ENCODE assay signal across 9 mouse cellular contexts in the genomic region with DNA sequence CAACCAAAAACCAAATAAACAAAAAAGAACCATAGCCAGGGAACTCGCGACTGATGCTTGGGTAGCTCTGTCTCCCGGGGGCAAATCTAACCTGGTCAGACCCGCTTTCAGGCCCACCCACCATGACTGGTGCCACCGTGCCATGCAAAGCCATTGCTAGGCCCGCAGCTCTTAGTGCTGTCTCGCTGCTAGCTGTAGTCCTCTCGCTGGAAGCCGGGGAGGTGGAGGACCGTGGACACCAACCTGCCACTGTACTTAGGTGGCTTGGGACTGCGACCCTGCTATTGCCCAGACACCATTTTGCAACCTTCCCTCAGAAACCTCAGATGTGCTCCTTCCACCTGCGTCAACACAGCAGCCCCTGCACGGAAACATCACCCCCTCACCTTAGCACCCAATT. TPM values are rescaled to one million over a fixed set of nuclear protein-coding genes. Genes with fewer than 3 reads are reported as not detected.
DNase-seq lines count a peak whose midpoint lies in the region; ATAC-seq and TF ChIP-seq lines count a peak whose summit lies in the region.
"Had no signal": no experiment of that assay in that cellular context is flagged by ENCODE, and none has a peak within 500 bp of the region (broad histone marks: within the 10 kb centered on the region; RNA-seq: fewer than 3 reads in every experiment).

No protein-coding gene starts in this region.

- no peak overlapping the region for H3K27ac ChIP-seq in heart, postnatal 0 days (ENCODE audit: low read depth)
- peak overlapping the region; percentile 21; the same call in 1 of the 2 replicates for H3K27ac ChIP-seq in hindbrain, embryonic 14.5 days
- no peak overlapping the region for H3K27ac ChIP-seq in liver, embryonic 15.5 days (replicated peaks)
- H3K27ac ChIP-seq: midbrain, embryonic 13.5 days had no signal

- no peak for TF ChIP-seq EP300 in heart, postnatal 0 days (IDR thresholded peaks at IDR 0.05; ENCODE audit: low read depth)

- TF ChIP-seq CTCF in heart, postnatal 0 days (IDR thresholded peaks at IDR 0.05; ENCODE audit: low read depth), result no peak
- no peak for TF ChIP-seq CTCF in E14TG2a.4 (conservative IDR thresholded peaks at IDR 0.05; ENCODE audit: low read length)

- no peak overlapping the region for H3K9ac ChIP-seq in heart, postnatal 0 days (replicated peaks; ENCODE audit: low read depth, low read length)
- H3K9ac ChIP-seq in hindbrain, embryonic 14.5 days, result no peak overlapping the region
- H3K9ac ChIP-seq in liver, embryonic 15.5 days, result no peak overlapping the region
- H3K9ac ChIP-seq: midbrain, embryonic 13.5 days had no signal

- intact Hi-C loops in heart, postnatal 36 days (cut with DNase I), result no loop called here

- H3K27me3 ChIP-seq in heart, postnatal 0 days (ENCODE audit: control insufficient read depth, insufficient read depth, low read length), result peaks cover 99% of the 10 kb centered on the region
- H3K27me3 ChIP-seq in E14TG2a.4 (ENCODE audit: insufficient read depth, low read length), result peaks cover 98% of the 10 kb centered on the region
- peaks cover 98% of the 10 kb centered on the region for H3K27me3 ChIP-seq in hindbrain, embryonic 14.5 days (ENCODE audit: control insufficient read depth, insufficient read depth, low read length)
- H3K27me3 ChIP-seq in liver, embryonic 15.5 days, result peaks cover 100% of the 10 kb centered on the region

- ATAC-seq in heart, postnatal 0 days (ENCODE audit: insufficient read depth, low read depth), result no peak
- ATAC-seq in hindbrain, embryonic 14.5 days (ENCODE audit: low FRiP score), result no peak
- ATAC-seq in liver, embryonic 15.5 days (ENCODE audit: insufficient read depth), result no peak
- ATAC-seq in erythroid progenitor cell, adult 5-6 weeks (replicated peaks; ENCODE audit: low FRiP score, poor library complexity, severe bottlenecking), result no peak

- no peaks in the 10 kb centered on the region for H3K9me3 ChIP-seq in heart, postnatal 0 days (replicated peaks; ENCODE audit: control insufficient read depth, low read length)
- H3K9me3 ChIP-seq in E14TG2a.4 (ENCODE audit: low read length), result no peaks in the 10 kb centered on the region
- no peaks in the 10 kb centered on the region for H3K9me3 ChIP-seq in hindbrain, embryonic 14.5 days (ENCODE audit: control insufficient read depth, low read length)
- H3K9me3 ChIP-seq in liver, embryonic 15.5 days (replicated peaks), result no peaks in the 10 kb centered on the region
- H3K9me3 ChIP-seq: midbrain, embryonic 13.5 days had no signal

- WGBS in heart, postnatal 0 days, result 5% methylated on average over 13 of the region's 13 CpGs
- WGBS in hindbrain, embryonic 14.5 days, result 6% methylated on average over 13 of the region's 13 CpGs
- WGBS in liver, embryonic 15.5 days (ENCODE audit: insufficient replicate concordance), result 2% methylated on average over 13 of the region's 13 CpGs

- peak overlapping the region; percentile 43 for H3K4me2 ChIP-seq in heart, postnatal 0 days (ENCODE audit: low read depth, low read length)
- H3K4me2 ChIP-seq in hindbrain, embryonic 14.5 days (replicated peaks), result peak overlapping the region; percentile 81
- peak overlapping the region; percentile 46; the same call in 1 of the 2 replicates for H3K4me2 ChIP-seq in liver, embryonic 15.5 days
- H3K4me2 ChIP-seq: midbrain, embryonic 13.5 days had no signal

- H3K36me3 ChIP-seq in heart, postnatal 0 days (replicated peaks; ENCODE audit: control insufficient read depth, insufficient read depth, low read length), result no peaks in the 10 kb centered on the region
- no peaks in the 10 kb centered on the region for H3K36me3 ChIP-seq in E14TG2a.4 (ENCODE audit: insufficient read depth, low read length)
- H3K36me3 ChIP-seq in hindbrain, embryonic 14.5 days (replicated peaks; ENCODE audit: control insufficient read depth, insufficient read depth), result no peaks in the 10 kb centered on the region
- no peaks in the 10 kb centered on the region for H3K36me3 ChIP-seq in liver, embryonic 15.5 days (replicated peaks)
- H3K36me3 ChIP-seq: midbrain, embryonic 13.5 days had no signal

- no peaks in the 10 kb centered on the region for H3K4me1 ChIP-seq in heart, postnatal 0 days (ENCODE audit: control insufficient read depth, insufficient read depth)
- peaks cover 53% of the 10 kb centered on the region for H3K4me1 ChIP-seq in E14TG2a.4 (replicated peaks; ENCODE audit: low read depth, low read length)
- H3K4me1 ChIP-seq in hindbrain, embryonic 14.5 days (replicated peaks; ENCODE audit: control insufficient read depth, insufficient read depth, low read length), result no peaks in the 10 kb centered on the region
- H3K4me1 ChIP-seq in liver, embryonic 15.5 days (replicated peaks), result peaks cover 15% of the 10 kb centered on the region; the same call in 1 of the 2 replicates

- H3K4me3 ChIP-seq in heart, postnatal 0 days (ENCODE audit: low read depth, low read length), result peak overlapping the region; percentile 17
- H3K4me3 ChIP-seq in E14TG2a.4 (replicated peaks; ENCODE audit: low read length), result 0 out of 2 replicates have a peak overlapping the region, but pooled peaks have one; percentile 26
- H3K4me3 ChIP-seq in hindbrain, embryonic 14.5 days (replicated peaks; ENCODE audit: low read length), result peak overlapping the region; percentile 13
- 0 out of 2 replicates have a peak overlapping the region, but pooled peaks have one; percentile 2 for H3K4me3 ChIP-seq in liver, embryonic 15.5 days (replicated peaks)
- H3K4me3 ChIP-seq: midbrain, embryonic 13.5 days had no signal

- DNase-seq in heart, postnatal 0 days (ENCODE audit: low spot score), result no peak
- no peak for DNase-seq in heart, postnatal 36 days
- DNase-seq in hindbrain, embryonic 14.5 days (ENCODE audit: low spot score), result no peak
- no peak for DNase-seq in layer of hippocampus, postnatal 36 days
- no peak for DNase-seq in testis, postnatal 10 days (ENCODE audit: low spot score)

RNA-seq across cellular contexts. Expression of a gene that starts 1.2 kb away (rescaled TPM):
- total RNA-seq in heart, postnatal 0 days (2014; rRNA removed; ENCODE audit: low replicate concordance), result 2.3 TPM in 1 of 2 replicates, not detected in the other
- polyA plus RNA-seq in heart, postnatal 0 days (2015; fragmentation: Nextera tagmentation; extraction: Ambion mirVana), result 0.36 and 0.37 TPM in 2 replicates
- total RNA-seq in heart, postnatal 36 days (2021), result 1 to 10 TPM in 1 of 2 experiments, under 1 TPM in 1; 0.42 to 1.1 TPM
- 21.7 and 24.9 TPM in 2 replicates for polyA plus RNA-seq in hindbrain, embryonic 14.5 days (2014; fragmentation: Nextera tagmentation; extraction: Ambion mirVana)
- polyA plus RNA-seq in liver, embryonic 15.5 days (2015; fragmentation: Nextera tagmentation; extraction: Ambion mirVana), result 0.18 and 0.20 TPM in 2 replicates
- total RNA-seq in layer of hippocampus, postnatal 36 days (2021), result not detected
- not detected in 2 replicates for total RNA-seq in erythroid progenitor cell, adult 5-6 weeks (2015; ENCODE audit: low replicate concordance)
- 0.45 TPM in 1 of 2 replicates, not detected in the other for total RNA-seq in erythroid progenitor cell, adult 5-6 weeks (2017; ENCODE audit: low replicate concordance)
- polyA plus RNA-seq: midbrain, embryonic 13.5 days had no signal

RNA-seq across cellular contexts. Expression of a gene that starts 1.2 kb away (rescaled TPM):
- total RNA-seq in heart, postnatal 0 days (2014; rRNA removed; ENCODE audit: low replicate concordance), result not detected in 2 replicates
- polyA plus RNA-seq in heart, postnatal 0 days (2015; fragmentation: Nextera tagmentation; extraction: Ambion mirVana), result not detected in 2 replicates
- total RNA-seq in heart, postnatal 36 days (2021), result not detected
- polyA plus RNA-seq in hindbrain, embryonic 14.5 days (2014; fragmentation: Nextera tagmentation; extraction: Ambion mirVana), result not detected in 2 replicates
- not detected in 2 replicates for polyA plus RNA-seq in liver, embryonic 15.5 days (2015; fragmentation: Nextera tagmentation; extraction: Ambion mirVana)
- total RNA-seq in layer of hippocampus, postnatal 36 days (2021), result not detected
- not detected in 2 replicates for total RNA-seq in erythroid progenitor cell, adult 5-6 weeks (2015; ENCODE audit: low replicate concordance)
- total RNA-seq in erythroid progenitor cell, adult 5-6 weeks (2017; ENCODE audit: low replicate concordance), result not detected in 2 replicates
- polyA plus RNA-seq: midbrain, embryonic 13.5 days had no signal

RNA-seq across cellular contexts. Expression of a gene that starts 3.4 kb away (rescaled TPM):
- total RNA-seq in heart, postnatal 0 days (2014; rRNA removed; ENCODE audit: low replicate concordance), result not detected in 2 replicates
- polyA plus RNA-seq in heart, postnatal 0 days (2015; fragmentation: Nextera tagmentation; extraction: Ambion mirVana), result not detected in 2 replicates
- total RNA-seq in heart, postnatal 36 days (2021), result not detected
- 25.4 and 29.8 TPM in 2 replicates for polyA plus RNA-seq in hindbrain, embryonic 14.5 days (2014; fragmentation: Nextera tagmentation; extraction: Ambion mirVana)
- polyA plus RNA-seq in liver, embryonic 15.5 days (2015; fragmentation: Nextera tagmentation; extraction: Ambion mirVana), result not detected in 2 replicates
- not detected for total RNA-seq in layer of hippocampus, postnatal 36 days (2021)
- not detected in 2 replicates for total RNA-seq in erythroid progenitor cell, adult 5-6 weeks (2015; ENCODE audit: low replicate concordance)
- not detected in 2 replicates for total RNA-seq in erythroid progenitor cell, adult 5-6 weeks (2017; ENCODE audit: low replicate concordance)
- polyA plus RNA-seq: midbrain, embryonic 13.5 days had no signal

RNA-seq across cellular contexts. Expression of a gene that starts 7.6 kb away (rescaled TPM):
- total RNA-seq in heart, postnatal 0 days (2014; rRNA removed; ENCODE audit: low replicate concordance), result 3.5 TPM in 1 of 2 replicates, not detected in the other
- 0.36 and 0.65 TPM in 2 replicates for polyA plus RNA-seq in heart, postnatal 0 days (2015; fragmentation: Nextera tagmentation; extraction: Ambion mirVana)
- total RNA-seq in heart, postnatal 36 days (2021), result under 1 TPM; 0.62 to 0.72 TPM
- polyA plus RNA-seq in hindbrain, embryonic 14.5 days (2014; fragmentation: Nextera tagmentation; extraction: Ambion mirVana), result 175 and 180 TPM in 2 replicates
- polyA plus RNA-seq in liver, embryonic 15.5 days (2015; fragmentation: Nextera tagmentation; extraction: Ambion mirVana), result 0.41 and 0.74 TPM in 2 replicates
- total RNA-seq in layer of hippocampus, postnatal 36 days (2021), result not detected
- not detected in 2 replicates for total RNA-seq in erythroid progenitor cell, adult 5-6 weeks (2015; ENCODE audit: low replicate concordance)
- total RNA-seq in erythroid progenitor cell, adult 5-6 weeks (2017; ENCODE audit: low replicate concordance), result not detected in 2 replicates

RNA-seq across cellular contexts. Expression of a gene that starts 9.7 kb away (rescaled TPM):
- total RNA-seq in heart, postnatal 0 days (2014; rRNA removed; ENCODE audit: low replicate concordance), result not detected in 2 replicates
- polyA plus RNA-seq in heart, postnatal 0 days (2015; fragmentation: Nextera tagmentation; extraction: Ambion mirVana), result 0.07 and 0.38 TPM in 2 replicates
- under 1 TPM; 0.24 to 0.47 TPM for total RNA-seq in heart, postnatal 36 days (2021)
- 18.7 and 25.2 TPM in 2 replicates for polyA plus RNA-seq in hindbrain, embryonic 14.5 days (2014; fragmentation: Nextera tagmentation; extraction: Ambion mirVana)
- 0.23 and 0.37 TPM in 2 replicates for polyA plus RNA-seq in liver, embryonic 15.5 days (2015; fragmentation: Nextera tagmentation; extraction: Ambion mirVana)
- not detected for total RNA-seq in layer of hippocampus, postnatal 36 days (2021)
- total RNA-seq in erythroid progenitor cell, adult 5-6 weeks (2015; ENCODE audit: low replicate concordance), result 1.1 and 8.4 TPM in 2 replicates
- total RNA-seq in erythroid progenitor cell, adult 5-6 weeks (2017; ENCODE audit: low replicate concordance), result 1.3 and 3.8 TPM in 2 replicates
- polyA plus RNA-seq: midbrain, embryonic 13.5 days had no signal
